Mouse (Mus musculus): ENCODE measurements around the gene Immp2l. TPM values are rescaled to one million over a fixed set of nuclear protein-coding genes. Genes with fewer than 3 reads are reported as not detected.

Immp2l gene
- polyA plus RNA-seq (2012; rRNA removed): 11.7 and 14.8 TPM in 2 replicates

DNA sequence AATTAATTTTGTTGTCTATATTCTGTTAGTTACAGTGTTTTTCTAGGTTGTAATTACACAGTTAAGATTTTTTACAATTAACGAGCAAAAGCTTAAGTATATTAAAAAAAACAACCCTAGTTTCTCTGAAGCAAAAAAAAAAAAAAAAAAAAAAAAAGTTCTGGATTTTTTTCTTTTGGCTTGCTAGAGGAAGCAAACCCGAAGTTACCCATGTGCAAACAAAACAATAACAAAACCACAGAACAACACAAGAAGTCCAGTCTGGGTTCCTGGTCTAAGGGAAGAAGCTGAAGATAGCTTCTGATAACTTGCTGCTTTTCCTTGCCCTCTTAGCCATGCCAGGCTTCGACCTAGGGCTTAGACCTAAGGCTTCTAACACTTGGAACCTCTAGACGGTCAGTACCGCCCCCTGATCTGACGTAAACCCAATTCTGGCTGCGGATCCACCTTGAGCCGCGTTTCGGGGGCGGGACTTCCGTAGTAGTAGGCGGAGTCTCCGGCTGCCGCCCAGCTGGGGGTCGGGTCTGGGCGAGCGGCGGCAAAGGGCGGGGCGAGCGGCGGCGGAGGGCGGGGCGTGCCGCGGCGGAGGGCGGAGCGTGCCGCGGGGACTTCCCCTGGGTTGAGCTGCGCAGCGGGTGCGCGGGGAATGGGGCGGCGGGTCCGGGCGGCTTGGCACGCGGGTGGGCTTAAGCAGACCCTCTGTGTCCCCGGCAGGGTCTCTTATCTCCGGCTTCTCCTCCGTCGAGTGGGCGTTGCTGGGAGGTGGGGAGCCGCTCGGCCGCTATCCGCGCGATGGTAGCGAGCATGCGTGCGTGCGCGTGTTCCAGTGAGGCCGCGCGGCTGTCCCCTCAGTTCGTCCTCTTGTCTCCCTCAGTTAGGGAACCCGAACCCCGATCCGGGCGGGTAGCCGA, at the start of gene Immp2l:
Gene Immp2l (plus strand): TSS at position 580 of the 911 bp plus-strand sequence.
- Histone ChIP-seq H3K27me3 (replicated peaks; ENCODE audit: control insufficient read depth, insufficient read depth, low read length) (no peaks in the 10 kb centered on the region), H3K36me3 (ENCODE audit: control insufficient read depth, insufficient read depth, low read length) (no peaks in the 10 kb centered on the region), H3K4me1 (ENCODE audit: control insufficient read depth, insufficient read depth, low read length) (no peaks in the 10 kb centered on the region), H3K4me3 (ENCODE audit: insufficient read depth, low read depth, low read length) (peak within 1 kb of the TSS; percentile 87), H3K27ac (ENCODE audit: insufficient read depth, low read depth, low read length) (no peak within 1 kb of the TSS)
- 2% methylated on average over 68 of the region's 68 CpGs for WGBS
- TF ChIP-seq CTCF (conservative IDR thresholded peaks at IDR 0.05; ENCODE audit: insufficient read depth, insufficient read length, low read depth, low read length) (no peak), POLR2A (IDR thresholded peaks at IDR 0.05; ENCODE audit: low read depth, low read length) (no peak)
- DNase-seq: peak; percentile 97

GRCm38 (mm10) chr12:40978719-40979500, 45.0 kb upstream of the Immp2l start:
- H3K27me3 ChIP-seq (replicated peaks; ENCODE audit: control insufficient read depth, insufficient read depth, low read length): no peaks in the 10 kb centered on the region; the same call in 1 of the 2 replicates
- no peaks in the 10 kb centered on the region for H3K4me1 ChIP-seq (ENCODE audit: control insufficient read depth, insufficient read depth, low read length)
- no peak for TF ChIP-seq POLR2A (IDR thresholded peaks at IDR 0.05; ENCODE audit: low read depth, low read length)
- TF ChIP-seq CTCF (conservative IDR thresholded peaks at IDR 0.05; ENCODE audit: insufficient read depth, insufficient read length, low read depth, low read length): no peak
- no peak for DNase-seq
- H3K27ac ChIP-seq (ENCODE audit: insufficient read depth, low read depth, low read length): no peak overlapping the region
- WGBS: 84% methylated on average over 2 of the region's 2 CpGs
- no peaks in the 10 kb centered on the region for H3K36me3 ChIP-seq (ENCODE audit: control insufficient read depth, insufficient read depth, low read length)
- no peak overlapping the region for H3K4me3 ChIP-seq (ENCODE audit: insufficient read depth, low read depth, low read length)

DNA sequence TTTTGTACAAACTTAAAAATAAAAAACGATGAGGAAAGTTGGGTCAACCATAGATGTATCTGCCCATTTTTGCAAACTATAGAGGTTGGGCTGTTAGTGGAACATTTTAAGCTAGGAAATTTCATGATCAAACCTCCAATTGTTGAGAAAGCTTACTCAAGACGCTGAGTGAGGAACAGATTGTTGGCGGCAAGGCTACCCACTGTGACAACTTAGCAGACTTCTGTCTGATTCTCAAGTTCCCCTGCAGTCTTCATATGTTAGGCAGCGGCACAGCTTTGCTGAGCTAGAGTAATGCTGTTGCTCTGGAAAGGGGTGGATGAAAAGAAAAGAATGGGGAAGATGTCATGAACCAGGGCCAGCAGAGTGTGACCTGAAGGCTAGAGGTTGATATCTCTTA, 44.2 kb upstream of the Immp2l start:
- Histone ChIP-seq H3K27me3 (replicated peaks; ENCODE audit: control insufficient read depth, insufficient read depth, low read length) (no peaks in the 10 kb centered on the region; the same call in 1 of the 2 replicates), H3K27ac (ENCODE audit: insufficient read depth, low read depth, low read length) (no peak overlapping the region), H3K4me3 (ENCODE audit: insufficient read depth, low read depth, low read length) (no peak overlapping the region), H3K36me3 (ENCODE audit: control insufficient read depth, insufficient read depth, low read length) (no peaks in the 10 kb centered on the region), H3K4me1 (ENCODE audit: control insufficient read depth, insufficient read depth, low read length) (no peaks in the 10 kb centered on the region)
- WGBS: 91% methylated on average over 4 of the region's 4 CpGs
- DNase-seq: no peak
- TF ChIP-seq CTCF (conservative IDR thresholded peaks at IDR 0.05; ENCODE audit: insufficient read depth, insufficient read length, low read depth, low read length) (no peak), POLR2A (IDR thresholded peaks at IDR 0.05; ENCODE audit: low read depth, low read length) (no peak)

- Histone ChIP-seq H3K4me1 (ENCODE audit: control insufficient read depth, insufficient read depth, low read length) (no peaks in the 10 kb centered on the region), H3K27me3 (replicated peaks; ENCODE audit: control insufficient read depth, insufficient read depth, low read length) (no peaks in the 10 kb centered on the region; the same call in 1 of the 2 replicates), H3K27ac (ENCODE audit: insufficient read depth, low read depth, low read length) (no peak overlapping the region), H3K36me3 (ENCODE audit: control insufficient read depth, insufficient read depth, low read length) (no peaks in the 10 kb centered on the region), H3K4me3 (ENCODE audit: insufficient read depth, low read depth, low read length) (no peak overlapping the region)
- TF ChIP-seq CTCF (conservative IDR thresholded peaks at IDR 0.05; ENCODE audit: insufficient read depth, insufficient read length, low read depth, low read length): no peak
- TF ChIP-seq POLR2A (IDR thresholded peaks at IDR 0.05; ENCODE audit: low read depth, low read length): no peak
- 79% methylated on average over 3 of the region's 3 CpGs for WGBS
- DNase-seq: no peak
Measured at GRCm38 (mm10) chr12:40980160-40980559, 43.7 kb upstream of the Immp2l start.

DNA sequence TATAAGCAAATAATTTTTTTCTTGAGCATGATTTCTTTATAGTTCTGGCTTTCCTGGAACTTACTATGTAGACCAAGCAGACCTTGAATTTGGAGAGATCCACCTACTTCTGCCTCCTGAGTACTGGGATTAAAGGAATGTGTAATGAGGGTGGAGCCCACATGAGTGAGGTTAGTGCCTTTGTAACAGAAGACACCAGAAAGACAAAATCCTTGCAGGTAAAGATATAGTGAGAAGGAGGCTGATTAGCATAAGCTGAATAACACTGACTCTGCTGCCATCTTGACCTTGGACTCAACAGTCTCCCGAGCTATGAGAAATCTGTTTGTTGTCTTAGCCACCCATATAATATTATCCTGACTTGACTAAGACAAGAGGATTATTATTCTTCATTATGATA, 40.9 kb upstream of the Immp2l start:
- DNase-seq: no peak
- Histone ChIP-seq H3K4me3 (ENCODE audit: insufficient read depth, low read depth, low read length) (no peak overlapping the region), H3K27me3 (replicated peaks; ENCODE audit: control insufficient read depth, insufficient read depth, low read length) (no peaks in the 10 kb centered on the region; the same call in 1 of the 2 replicates), H3K4me1 (ENCODE audit: control insufficient read depth, insufficient read depth, low read length) (no peaks in the 10 kb centered on the region), H3K27ac (ENCODE audit: insufficient read depth, low read depth, low read length) (no peak overlapping the region), H3K36me3 (ENCODE audit: control insufficient read depth, insufficient read depth, low read length) (no peaks in the 10 kb centered on the region)
- TF ChIP-seq CTCF (conservative IDR thresholded peaks at IDR 0.05; ENCODE audit: insufficient read depth, insufficient read length, low read depth, low read length): no peak
- no peak for TF ChIP-seq POLR2A (IDR thresholded peaks at IDR 0.05; ENCODE audit: low read depth, low read length)
- 92% methylated on average over 1 of the region's 1 CpGs for WGBS

- WGBS: 44% methylated on average over 4 of the region's 4 CpGs
- no peaks in the 10 kb centered on the region for H3K4me1 ChIP-seq (ENCODE audit: control insufficient read depth, insufficient read depth, low read length)
- DNase-seq: no peak
- no peak overlapping the region for H3K4me3 ChIP-seq (ENCODE audit: insufficient read depth, low read depth, low read length)
- no peaks in the 10 kb centered on the region; the same call in 1 of the 2 replicates for H3K27me3 ChIP-seq (replicated peaks; ENCODE audit: control insufficient read depth, insufficient read depth, low read length)
- no peaks in the 10 kb centered on the region for H3K36me3 ChIP-seq (ENCODE audit: control insufficient read depth, insufficient read depth, low read length)
- H3K27ac ChIP-seq (ENCODE audit: insufficient read depth, low read depth, low read length): no peak overlapping the region
- TF ChIP-seq CTCF (conservative IDR thresholded peaks at IDR 0.05; ENCODE audit: insufficient read depth, insufficient read length, low read depth, low read length) (no peak), POLR2A (IDR thresholded peaks at IDR 0.05; ENCODE audit: low read depth, low read length) (no peak)
Measured at GRCm38 (mm10) chr12:40984735-40985134, 39.2 kb upstream of the Immp2l start.

- H3K27ac ChIP-seq (ENCODE audit: insufficient read depth, low read depth, low read length): no peak overlapping the region
- 68% methylated on average over 4 of the region's 4 CpGs for WGBS
- H3K4me1 ChIP-seq (ENCODE audit: control insufficient read depth, insufficient read depth, low read length): no peaks in the 10 kb centered on the region
- H3K36me3 ChIP-seq (ENCODE audit: control insufficient read depth, insufficient read depth, low read length): no peaks in the 10 kb centered on the region
- no peak for DNase-seq
- TF ChIP-seq CTCF (conservative IDR thresholded peaks at IDR 0.05; ENCODE audit: insufficient read depth, insufficient read length, low read depth, low read length) (no peak), POLR2A (IDR thresholded peaks at IDR 0.05; ENCODE audit: low read depth, low read length) (no peak)
- no peaks in the 10 kb centered on the region for H3K27me3 ChIP-seq (replicated peaks; ENCODE audit: control insufficient read depth, insufficient read depth, low read length)
- H3K4me3 ChIP-seq (ENCODE audit: insufficient read depth, low read depth, low read length): no peak overlapping the region
Measured at GRCm38 (mm10) chr12:40985791-40986190, 38.1 kb upstream of the Immp2l start.

Data from kidney, adult 2 months (tissue).